Mouse (Mus musculus) MEL (cell line): ENCODE results near the gene Mcm3. TPM values are rescaled to one million over a fixed set of nuclear protein-coding genes. Genes with fewer than 3 reads are reported as not detected.

Experiments
- DNase-seq: peaks from one replicate; pipeline ENCODE4 v3.0.0; 2011; ENCODE audit warnings: low read depth, low spot score
- H3K27ac ChIP-seq: 2 replicates; pipeline ENCODE4 v1.5.1; 2012; ENCODE audit warnings: low read depth, mild to moderate bottlenecking, control low read depth, low read length, moderate library complexity; ENCODE audit not compliant: control insufficient read depth
- H3K27me3 ChIP-seq, 2 experiments: fragments of 150-350 bp in 1 of 2; sonication (generic) in 1 of 2; 2 replicates each; pipeline ENCODE4 v1.6.1; 2012; ENCODE audit warnings: low read length in 2 of 2, mild to moderate bottlenecking in 2 of 2, improper control_type of control experiment in 1 of 2, moderate library complexity in 1 of 2; ENCODE audit not compliant: insufficient read depth in 2 of 2, control insufficient read depth in 1 of 2
- H3K36me3 ChIP-seq, 2 experiments: 2 replicates each; pipeline ENCODE4 v1.6.1; 2012 to 2014; ENCODE audit warnings: low read length in 2 of 2, improper control_type of control experiment in 1 of 2, inconsistent platforms in 1 of 2, mild to moderate bottlenecking in 1 of 2; ENCODE audit not compliant: insufficient read depth in 2 of 2, control insufficient read depth in 1 of 2
- H3K4me1 ChIP-seq, 2 experiments: fragments of 150-350 bp in 1 of 2; sonication (generic) in 1 of 2; 2 replicates each; pipeline ENCODE4 v1.6.1; 2012; ENCODE audit warnings: low read length in 2 of 2, improper control_type of control experiment in 1 of 2, mild to moderate bottlenecking in 1 of 2; ENCODE audit not compliant: insufficient read depth in 2 of 2, control insufficient read depth in 1 of 2
- H3K4me3 ChIP-seq, 2 experiments: fragments of 150-350 bp in 1 of 2; sonication (generic) in 1 of 2; 2 replicates each; pipeline ENCODE4 v1.5.1; 2012; ENCODE audit warnings: low read depth in 2 of 2, low read length in 2 of 2, mild to moderate bottlenecking in 2 of 2, moderate library complexity in 2 of 2, control low read depth in 1 of 2, improper control_type of control experiment in 1 of 2; ENCODE audit not compliant: control insufficient read depth in 1 of 2, insufficient read depth in 1 of 2
- H3K79me2 ChIP-seq: 2 replicates; pipeline ENCODE4 v1.6.1; 2012; ENCODE audit warnings: mild to moderate bottlenecking, low read length, moderate library complexity; ENCODE audit not compliant: control insufficient read depth, poor library complexity, insufficient read depth
- H3K9ac ChIP-seq: 2 replicates; pipeline ENCODE4 v1.6.1; 2012; ENCODE audit warnings: low read depth, mild to moderate bottlenecking, control low read depth, low read length, moderate library complexity; ENCODE audit not compliant: control insufficient read depth, poor library complexity, severe bottlenecking
- H3K9me3 ChIP-seq: fragments of 150-350 bp; sonication (generic); replicated peaks from 2 replicates; pipeline ENCODE4 v1.6.1; 2012; ENCODE audit warnings: mild to moderate bottlenecking, low read length, improper control_type of control experiment, moderate library complexity; ENCODE audit not compliant: insufficient read depth
- CHD1 ChIP-seq: IDR thresholded peaks from 2 replicates; pipeline ENCODE4 v1.6.1; 2012; ENCODE audit warnings: low read depth, mild to moderate bottlenecking, inconsistent platforms, low read length, improper control_type of control experiment
- ETS1 ChIP-seq: IDR thresholded peaks from 2 replicates; pipeline ENCODE4 v1.6.1; 2012; ENCODE audit warnings: low read depth, mild to moderate bottlenecking, inconsistent platforms, low read length, improper control_type of control experiment, moderate library complexity
- GABPA ChIP-seq: IDR thresholded peaks from 2 replicates; pipeline ENCODE4 v1.6.1; 2012; ENCODE audit warnings: low read depth, mild to moderate bottlenecking, inconsistent platforms, low read length, improper control_type of control experiment, moderate library complexity
- HCFC1 ChIP-seq: IDR thresholded peaks from 2 replicates; pipeline ENCODE4 v1.6.1; 2012; ENCODE audit warnings: low read depth, mild to moderate bottlenecking, inconsistent platforms, low read length, improper control_type of control experiment, moderate library complexity
- MEF2A ChIP-seq: IDR thresholded peaks from 2 replicates; pipeline ENCODE4 v1.6.1; 2014; ENCODE audit warnings: low read depth, mild to moderate bottlenecking, inconsistent platforms, low read length, improper control_type of control experiment; ENCODE audit not compliant: poor library complexity, insufficient replicate concordance, severe bottlenecking; ENCODE audit errors: extremely low read depth
- MXI1 ChIP-seq: IDR thresholded peaks from 2 replicates; pipeline ENCODE4 v1.6.1; 2011; ENCODE audit warnings: mild to moderate bottlenecking, low read depth, low read length, improper control_type of control experiment
- RAD21 ChIP-seq: IDR thresholded peaks from 2 replicates; pipeline ENCODE4 v1.6.1; 2011; ENCODE audit warnings: mild to moderate bottlenecking, low read depth, low read length, improper control_type of control experiment
- RCOR1 ChIP-seq: IDR thresholded peaks from 2 replicates; pipeline ENCODE4 v1.6.1; 2012; ENCODE audit warnings: low read depth, mild to moderate bottlenecking, inconsistent platforms, low read length, improper control_type of control experiment
- SMC3 ChIP-seq: IDR thresholded peaks from 2 replicates; pipeline ENCODE4 v1.6.1; 2011; ENCODE audit warnings: low read depth, low read length, improper control_type of control experiment
- TAL1 ChIP-seq: IDR thresholded peaks from 2 replicates; pipeline ENCODE4 v1.6.1; 2012; ENCODE audit warnings: mild to moderate bottlenecking, inconsistent platforms, low read length, moderate library complexity, mixed read lengths
- TBP ChIP-seq: IDR thresholded peaks from 2 replicates; pipeline ENCODE4 v1.8.0; 2011; ENCODE audit warnings: low read depth, low read length, improper control_type of control experiment
- UBTF ChIP-seq: IDR thresholded peaks from 2 replicates; pipeline ENCODE4 v1.6.1; 2012; ENCODE audit warnings: low read depth, mild to moderate bottlenecking, inconsistent platforms, low read length, improper control_type of control experiment, moderate library complexity, borderline replicate concordance; ENCODE audit not compliant: insufficient read depth
- ZC3H11A ChIP-seq: IDR thresholded peaks from 2 replicates; pipeline ENCODE4 v1.6.1; 2012; ENCODE audit warnings: low read depth, mild to moderate bottlenecking, inconsistent platforms, low read length, improper control_type of control experiment
- ZNF384 ChIP-seq: IDR thresholded peaks from 2 replicates; pipeline ENCODE4 v1.6.1; 2012; ENCODE audit warnings: low read depth, mild to moderate bottlenecking, inconsistent platforms, low read length, improper control_type of control experiment
- polyA plus RNA-seq, 2 experiments: library from polyadenylated mRNA; stranded (reverse) in 1 of 2; unstranded in 1 of 2; fragments of >175 nt in 1 of 2; fragments of >200 nt in 1 of 2; gene quantifications; 2 replicates each; pipeline versions ENCODE4 v1.2.1 to v1.2.4; 2012; ENCODE audit warnings: low replicate concordance in 2 of 2, low read depth in 1 of 2; ENCODE audit not compliant: insufficient read length in 2 of 2, insufficient read depth in 1 of 2, missing spikeins in 1 of 2
- total RNA-seq: library from RNA; depleted of rRNA; stranded (reverse); fragments of 300-350 nt; gene quantifications from 2 replicates; pipeline ENCODE4 v1.2.3, GENCODE M21; 2012

The Mcm3 gene
- total and polyA plus RNA-seq, 3 experiments, result 189 to 267 (median 204) TPM

DNA sequence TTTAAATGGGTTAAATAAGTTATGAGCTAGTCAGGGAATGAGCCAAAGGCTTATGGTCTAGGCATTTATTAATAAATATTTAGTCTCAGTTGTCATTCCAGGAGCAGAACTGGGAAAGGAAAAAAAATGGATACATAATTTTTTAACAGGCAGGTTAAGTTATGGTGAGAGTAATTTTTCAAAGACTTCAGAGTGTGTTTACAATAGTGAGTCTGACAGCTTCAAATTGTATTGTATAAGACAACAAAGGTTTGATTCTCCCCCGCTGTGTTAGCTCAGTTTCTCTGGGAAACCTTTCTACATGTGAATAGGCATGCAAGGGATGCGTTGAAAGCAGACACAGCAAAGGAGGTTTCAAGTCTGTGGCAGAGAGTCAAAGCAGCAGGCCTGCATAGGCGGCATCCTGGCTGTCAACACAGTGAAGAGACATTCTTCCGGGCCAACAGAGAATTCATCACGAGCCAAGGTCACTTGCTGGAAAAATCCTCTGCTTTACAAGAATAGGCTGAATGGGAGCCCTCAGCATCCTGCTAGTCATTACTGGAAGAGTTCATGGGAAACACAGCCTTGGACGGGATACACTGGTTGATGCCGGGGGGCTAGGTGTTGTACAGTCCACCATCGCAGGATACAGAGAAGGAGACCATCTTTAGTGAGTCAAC is 47.3 kb upstream of the Mcm3 start:
- Histone ChIP-seq H3K4me1 (no peaks in the 10 kb centered on the region), H3K9me3 (no peaks in the 10 kb centered on the region), H3K79me2 (no peaks in the 10 kb centered on the region), H3K27ac (no peak overlapping the region)
- no peak for DNase-seq
- no peak for TF ChIP-seq TBP
- TF ChIP-seq UBTF, result no peak
- no peak for TF ChIP-seq RAD21
- no peak for TF ChIP-seq SMC3
- TF ChIP-seq ETS1, result no peak
- no peak for TF ChIP-seq CHD1
- TF ChIP-seq ZNF384, result no peak
- no peak for TF ChIP-seq ZC3H11A
- no peak for TF ChIP-seq MXI1
- TF ChIP-seq, all 39 proteins: peak for 0
- Histone ChIP-seq H3K9ac (no peak overlapping the region), H3K27me3 (no peaks in the 10 kb centered on the region; a peak in 2 of 4 replicates), H3K4me3 (no peak overlapping the region), H3K36me3 (no peaks in the 10 kb centered on the region)

DNA sequence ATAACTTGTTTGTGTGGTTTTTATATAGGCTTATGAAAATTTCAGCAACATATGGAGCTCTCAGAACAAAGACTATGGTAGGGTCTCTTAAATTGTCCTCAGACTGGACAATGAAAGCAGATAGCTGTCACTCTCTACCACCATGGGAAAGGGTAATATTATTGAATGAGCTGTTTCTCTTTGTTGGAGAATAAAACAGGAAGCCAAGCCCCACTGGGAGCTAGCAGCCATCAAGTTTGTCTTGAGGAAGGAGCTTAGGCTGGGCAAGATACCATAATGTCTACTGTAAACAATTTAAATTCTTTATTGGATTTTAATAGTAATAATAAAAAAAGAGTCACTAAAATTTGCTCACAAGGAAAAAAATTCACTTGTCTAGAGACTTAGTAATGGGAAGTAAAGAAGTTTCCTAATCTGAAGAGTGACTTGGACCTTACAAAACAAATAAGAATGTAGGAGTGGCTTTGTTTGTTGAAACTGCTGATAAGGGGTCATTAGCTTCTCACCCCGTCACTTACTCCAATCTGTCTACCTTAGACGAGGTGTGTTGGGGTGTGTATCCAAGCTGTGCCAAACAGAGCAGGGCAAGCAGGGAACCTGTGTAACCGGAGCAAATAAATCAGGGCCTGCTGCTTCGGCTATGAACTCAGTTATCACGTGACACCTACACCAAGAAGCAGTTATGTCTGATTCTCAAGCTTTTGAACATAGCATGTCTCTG is 43.5 kb upstream of the Mcm3 start:
- no peak for TF ChIP-seq RCOR1
- TF ChIP-seq HCFC1, result no peak
- no peak for TF ChIP-seq GABPA
- no peak for TF ChIP-seq SMC3
- no peak for TF ChIP-seq TAL1
- no peak for TF ChIP-seq MEF2A
- no peak for TF ChIP-seq ETS1
- no peak for TF ChIP-seq TBP
- no peaks in the 10 kb centered on the region for H3K4me1 ChIP-seq

More for the DNA sequence above, 43.5 kb upstream of the Mcm3 start:
- DNase-seq, result no peak
- peaks cover 0 to 5% of the 10 kb centered on the region in 2 experiments for H3K27me3 ChIP-seq
- H3K9me3 ChIP-seq, result no peaks in the 10 kb centered on the region
- H3K36me3 ChIP-seq, result no peaks in the 10 kb centered on the region
- H3K79me2 ChIP-seq, result no peaks in the 10 kb centered on the region
- H3K9ac ChIP-seq, result no peak overlapping the region
- H3K4me3 ChIP-seq, result no peak overlapping the region
- H3K27ac ChIP-seq, result no peak overlapping the region
